Mouse (Mus musculus): ENCODE data around the gene St6galnac3. TPM values are rescaled to one million over a fixed set of nuclear protein-coding genes. Genes with fewer than 3 reads are reported as not detected.

St6galnac3 gene
- polyA plus RNA-seq, 1 experiment from 2014 or later, result 4.5 TPM

DNA sequence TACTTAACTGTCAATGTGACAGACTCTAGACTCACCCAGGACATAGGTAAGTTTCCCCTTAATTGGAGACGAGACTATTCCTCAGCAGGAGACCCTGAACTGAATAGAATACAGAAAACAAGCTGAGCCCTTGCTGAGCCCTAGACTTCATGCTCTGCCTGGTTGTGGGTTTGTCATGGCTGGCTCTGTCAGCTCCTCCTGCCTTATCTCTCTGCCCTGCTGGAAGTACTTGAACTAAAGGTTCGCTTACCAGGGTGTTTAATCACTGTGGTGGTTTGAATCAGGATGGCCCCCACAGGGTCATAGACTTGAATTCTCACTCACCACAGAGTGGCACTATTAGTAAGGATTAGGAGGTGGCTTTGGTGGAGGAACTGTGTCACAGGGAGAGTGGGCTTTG lies 125.8 kb downstream of the St6galnac3 start:
- Histone ChIP-seq H3K4me3 (ENCODE audit: low read depth, low read length) (no peak overlapping the region), H3K9me3 (ENCODE audit: control insufficient read depth, low read length) (no peaks in the 10 kb centered on the region), H3K27me3 (ENCODE audit: control insufficient read depth, insufficient read depth, low read length) (no peaks in the 10 kb centered on the region), H3K4me2 (replicated peaks; ENCODE audit: low read depth) (no peak overlapping the region), H3K36me3 (ENCODE audit: control insufficient read depth, insufficient read depth, low read length) (no peaks in the 10 kb centered on the region), H3K9ac (ENCODE audit: low read length) (no peak overlapping the region), H3K4me1 (replicated peaks; ENCODE audit: control insufficient read depth, insufficient read depth) (no peaks in the 10 kb centered on the region), H3K27ac (replicated peaks) (no peak overlapping the region)
- WGBS, result 85% methylated on average over 2 of the region's 2 CpGs
- ATAC-seq (ENCODE audit: low FRiP score, low TSS enrichment) (no peak), DNase-seq (ENCODE audit: low spot score) (no peak)
- TF ChIP-seq CTCF (IDR thresholded peaks at IDR 0.05; ENCODE audit: low read depth) (no peak), EP300 (optimal IDR thresholded peaks at IDR 0.05) (no peak)

DNA sequence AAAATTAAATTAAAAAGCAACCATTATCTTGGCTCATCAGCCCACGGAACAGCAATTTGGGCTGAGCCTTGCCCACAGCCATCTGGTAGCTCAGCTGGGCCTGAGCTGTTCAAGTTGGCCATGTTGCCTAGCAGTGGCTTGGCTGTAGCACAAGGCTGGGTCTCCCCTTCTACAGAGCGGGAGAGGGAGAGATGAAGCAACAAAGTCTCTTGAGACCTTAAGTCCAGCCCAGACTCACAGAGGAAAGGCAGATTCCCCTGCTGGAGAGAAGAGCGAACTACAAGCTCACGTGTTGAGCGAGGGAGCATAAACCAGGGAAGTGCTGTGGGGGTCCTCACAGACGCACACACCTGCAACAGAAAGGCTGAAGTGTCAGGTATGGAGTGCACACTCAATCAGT lies 126.3 kb downstream of the St6galnac3 start:
- DNase-seq (ENCODE audit: low spot score) (no peak), ATAC-seq (ENCODE audit: low FRiP score, low TSS enrichment) (no peak)
- H3K27ac ChIP-seq (replicated peaks), result no peak overlapping the region
- TF ChIP-seq EP300 (optimal IDR thresholded peaks at IDR 0.05) (no peak), CTCF (IDR thresholded peaks at IDR 0.05; ENCODE audit: low read depth) (peak; percentile 41)
- no peaks in the 10 kb centered on the region for H3K27me3 ChIP-seq (ENCODE audit: control insufficient read depth, insufficient read depth, low read length)
- no peaks in the 10 kb centered on the region for H3K9me3 ChIP-seq (ENCODE audit: control insufficient read depth, low read length)
- H3K4me2 ChIP-seq (replicated peaks; ENCODE audit: low read depth), result no peak overlapping the region
- no peak overlapping the region for H3K4me3 ChIP-seq (ENCODE audit: low read depth, low read length)
- H3K9ac ChIP-seq (ENCODE audit: low read length), result no peak overlapping the region
- H3K4me1 ChIP-seq (replicated peaks; ENCODE audit: control insufficient read depth, insufficient read depth), result no peaks in the 10 kb centered on the region
- H3K36me3 ChIP-seq (ENCODE audit: control insufficient read depth, insufficient read depth, low read length), result no peaks in the 10 kb centered on the region
- WGBS, result 85% methylated on average over 6 of the region's 6 CpGs

DNA sequence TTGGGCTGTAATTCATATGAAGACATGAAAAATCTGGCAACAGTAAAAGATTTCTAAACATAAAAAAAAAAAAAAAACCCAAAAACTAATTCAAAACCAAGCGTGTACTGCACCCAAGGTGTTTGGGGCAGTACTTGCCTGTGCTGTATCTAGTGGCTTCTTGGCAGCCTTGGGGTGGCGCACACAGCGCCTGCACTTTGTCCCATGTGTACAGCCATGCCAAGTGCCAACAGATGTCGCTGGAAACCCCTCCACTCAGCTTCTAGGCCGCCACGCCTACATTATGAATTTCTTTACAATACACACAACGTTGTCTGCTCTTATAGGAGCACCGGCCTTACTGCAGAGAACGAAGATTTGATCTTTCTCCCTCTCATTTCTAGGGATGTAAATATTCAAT lies 130.4 kb downstream of the St6galnac3 start:
- TF ChIP-seq CTCF (IDR thresholded peaks at IDR 0.05; ENCODE audit: low read depth) (no peak), EP300 (optimal IDR thresholded peaks at IDR 0.05) (no peak)
- no peaks in the 10 kb centered on the region for H3K27me3 ChIP-seq (ENCODE audit: control insufficient read depth, insufficient read depth, low read length)

DNA sequence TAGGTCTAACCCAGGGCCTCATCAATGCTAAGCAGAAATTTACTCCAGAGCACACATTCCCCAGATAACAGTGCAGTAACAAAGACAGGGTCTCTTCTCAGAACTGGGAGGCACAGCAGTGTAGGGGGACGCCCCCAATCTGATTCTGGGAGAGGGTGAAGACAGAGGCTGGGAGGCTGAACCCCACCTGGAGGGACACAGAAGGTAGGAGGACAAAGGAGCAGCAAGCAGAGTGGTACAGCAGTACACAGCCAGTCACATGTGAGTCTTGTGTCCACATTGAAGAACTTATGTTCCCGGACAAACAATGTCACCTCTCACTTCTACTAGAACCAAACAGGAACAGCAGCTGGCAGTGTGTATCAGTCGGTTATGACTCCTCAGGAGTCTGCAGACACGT lies 131.0 kb downstream of the St6galnac3 start:
- no peaks in the 10 kb centered on the region for H3K4me1 ChIP-seq (replicated peaks; ENCODE audit: control insufficient read depth, insufficient read depth)
- no peak overlapping the region for H3K4me2 ChIP-seq (replicated peaks; ENCODE audit: low read depth)
- no peak overlapping the region for H3K27ac ChIP-seq (replicated peaks)
- 52% methylated on average over 4 of the region's 4 CpGs for WGBS
- H3K4me3 ChIP-seq (ENCODE audit: low read depth, low read length), result no peak overlapping the region
- H3K9ac ChIP-seq (ENCODE audit: low read length), result no peak overlapping the region
- no peaks in the 10 kb centered on the region for H3K9me3 ChIP-seq (ENCODE audit: control insufficient read depth, low read length)
- no peak for TF ChIP-seq CTCF (IDR thresholded peaks at IDR 0.05; ENCODE audit: low read depth)
- no peak for TF ChIP-seq EP300 (optimal IDR thresholded peaks at IDR 0.05)
- DNase-seq (ENCODE audit: low spot score) (no peak), ATAC-seq (ENCODE audit: low FRiP score, low TSS enrichment) (0 out of 2 replicates have a peak, but pooled peaks have one; percentile 54)
- H3K36me3 ChIP-seq (ENCODE audit: control insufficient read depth, insufficient read depth, low read length), result no peaks in the 10 kb centered on the region
- no peaks in the 10 kb centered on the region for H3K27me3 ChIP-seq (ENCODE audit: control insufficient read depth, insufficient read depth, low read length)

More for the DNA sequence above, 130.4 kb downstream of the St6galnac3 start:
- Histone ChIP-seq H3K4me3 (ENCODE audit: low read depth, low read length) (no peak overlapping the region), H3K9ac (ENCODE audit: low read length) (no peak overlapping the region), H3K9me3 (ENCODE audit: control insufficient read depth, low read length) (no peaks in the 10 kb centered on the region), H3K4me1 (replicated peaks; ENCODE audit: control insufficient read depth, insufficient read depth) (no peaks in the 10 kb centered on the region), H3K27ac (replicated peaks) (no peak overlapping the region), H3K36me3 (ENCODE audit: control insufficient read depth, insufficient read depth, low read length) (no peaks in the 10 kb centered on the region), H3K4me2 (replicated peaks; ENCODE audit: low read depth) (no peak overlapping the region)
- DNase-seq (ENCODE audit: low spot score) (no peak), ATAC-seq (ENCODE audit: low FRiP score, low TSS enrichment) (no peak)
- 68% methylated on average over 9 of the region's 9 CpGs for WGBS

DNA sequence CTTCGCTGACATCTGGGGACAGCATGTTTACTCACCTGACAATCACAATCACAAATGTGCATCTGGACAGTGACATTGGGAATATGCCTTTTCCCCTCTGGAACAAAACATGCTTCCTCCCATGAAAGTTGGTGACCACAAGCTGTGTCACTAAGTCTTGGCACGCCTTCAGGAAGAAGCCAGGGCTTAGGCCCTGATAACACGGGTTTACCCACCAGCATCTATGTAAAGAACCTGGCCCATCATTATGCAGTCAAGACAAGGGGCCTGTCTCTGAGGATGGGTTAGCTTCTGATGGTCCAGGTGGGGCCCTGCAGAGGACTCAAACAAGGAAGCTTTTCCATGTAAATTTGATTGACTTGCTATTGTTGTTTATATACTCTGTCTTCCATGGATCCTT lies 131.9 kb downstream of the St6galnac3 start:
- 70% methylated on average over 3 of the region's 3 CpGs for WGBS
- Histone ChIP-seq H3K4me2 (replicated peaks; ENCODE audit: low read depth) (no peak overlapping the region), H3K9me3 (ENCODE audit: control insufficient read depth, low read length) (no peaks in the 10 kb centered on the region), H3K27me3 (ENCODE audit: control insufficient read depth, insufficient read depth, low read length) (no peaks in the 10 kb centered on the region), H3K4me1 (replicated peaks; ENCODE audit: control insufficient read depth, insufficient read depth) (no peaks in the 10 kb centered on the region), H3K4me3 (ENCODE audit: low read depth, low read length) (no peak overlapping the region), H3K27ac (replicated peaks) (no peak overlapping the region), H3K36me3 (ENCODE audit: control insufficient read depth, insufficient read depth, low read length) (no peaks in the 10 kb centered on the region), H3K9ac (ENCODE audit: low read length) (no peak overlapping the region)
- TF ChIP-seq EP300 (optimal IDR thresholded peaks at IDR 0.05) (no peak), CTCF (IDR thresholded peaks at IDR 0.05; ENCODE audit: low read depth) (no peak)
- no peak for DNase-seq (ENCODE audit: low spot score)
- ATAC-seq (ENCODE audit: low FRiP score, low TSS enrichment), result no peak

DNA sequence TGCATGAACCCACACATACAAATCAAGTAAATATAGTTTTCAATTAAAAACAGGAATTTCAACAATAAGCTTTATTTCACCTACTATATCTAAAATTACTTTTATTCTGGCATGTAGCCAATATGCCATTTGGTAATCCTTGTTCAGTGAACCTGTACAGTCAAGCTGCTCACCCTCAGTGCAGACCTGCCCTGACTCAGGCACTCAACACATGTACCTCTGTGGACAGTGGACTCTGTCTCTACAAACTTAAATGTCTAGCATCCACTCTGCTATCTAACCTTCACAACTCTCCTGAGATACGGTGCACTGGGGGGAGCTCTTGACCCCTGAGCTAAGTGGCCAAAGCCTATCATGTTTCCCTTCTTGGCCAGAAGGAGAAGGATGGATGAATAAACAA lies 137.4 kb downstream of the St6galnac3 start:
- Histone ChIP-seq H3K4me1 (replicated peaks; ENCODE audit: control insufficient read depth, insufficient read depth) (no peaks in the 10 kb centered on the region), H3K36me3 (ENCODE audit: control insufficient read depth, insufficient read depth, low read length) (no peaks in the 10 kb centered on the region), H3K4me3 (ENCODE audit: low read depth, low read length) (no peak overlapping the region), H3K9ac (ENCODE audit: low read length) (no peak overlapping the region), H3K27me3 (ENCODE audit: control insufficient read depth, insufficient read depth, low read length) (no peaks in the 10 kb centered on the region), H3K9me3 (ENCODE audit: control insufficient read depth, low read length) (no peaks in the 10 kb centered on the region), H3K27ac (replicated peaks) (no peak overlapping the region), H3K4me2 (replicated peaks; ENCODE audit: low read depth) (no peak overlapping the region)
- no peak for ATAC-seq (ENCODE audit: low FRiP score, low TSS enrichment)
- TF ChIP-seq EP300 (optimal IDR thresholded peaks at IDR 0.05) (no peak), CTCF (IDR thresholded peaks at IDR 0.05; ENCODE audit: low read depth) (no peak)
- WGBS, result 24% methylated on average over 1 of the region's 1 CpGs
- DNase-seq (ENCODE audit: low spot score), result no peak
